Mouse (Mus musculus) heart, adult 2 months (tissue): ENCODE measurements around the gene Gm20388. TPM values are rescaled to one million over a fixed set of nuclear protein-coding genes. Genes with fewer than 3 reads are reported as not detected.

Source experiments
- DNase-seq, 2 experiments: peaks; one replicate each; pipeline ENCODE4 v3.0.0; 2021
- H3K27ac ChIP-seq: fragments of 200-600 bp; 2 replicates; pipeline ENCODE4 v1.8.1; 2022
- H3K27me3 ChIP-seq: fragments of 200-500 bp; 2 replicates; pipeline ENCODE4 v1.6.1; 2012; ENCODE audit warnings: mild to moderate bottlenecking, low read length, inconsistent platforms, mixed read lengths; ENCODE audit not compliant: control insufficient read depth, insufficient read depth
- H3K36me3 ChIP-seq: fragments of 200-500 bp; 2 replicates; pipeline ENCODE4 v1.6.1; 2012; ENCODE audit warnings: low read length, inconsistent platforms; ENCODE audit not compliant: control insufficient read depth, insufficient read depth
- H3K4me1 ChIP-seq: fragments of 200-500 bp; 2 replicates; pipeline ENCODE4 v1.6.1; 2011; ENCODE audit warnings: low read length; ENCODE audit not compliant: control insufficient read depth, insufficient read depth
- H3K4me3 ChIP-seq: fragments of 200-600 bp; 2 replicates; pipeline ENCODE4 v1.8.1; 2022
- H3K79me2 ChIP-seq: fragments of 200-500 bp; replicated peaks from 2 replicates; pipeline ENCODE4 v1.6.1; 2012; ENCODE audit warnings: mild to moderate bottlenecking, inconsistent platforms, low read length, moderate library complexity, mixed read lengths; ENCODE audit not compliant: control insufficient read depth, insufficient read depth
- H3K9ac ChIP-seq: fragments of 200-500 bp; 2 replicates; pipeline ENCODE4 v1.6.1; 2012; ENCODE audit warnings: low read depth, mild to moderate bottlenecking, control low read depth, inconsistent platforms, low read length, mixed read lengths
- CTCF ChIP-seq: fragments of 200-600 bp; IDR thresholded peaks from 2 replicates; pipeline ENCODE4 v1.8.1; 2022; ENCODE audit warnings: antibody characterized with exemption, mild to moderate bottlenecking, moderate library complexity
- EP300 ChIP-seq: fragments of 200-500 bp; IDR thresholded peaks from 2 replicates; pipeline ENCODE4 v1.6.1; 2011; ENCODE audit warnings: low read depth, low read length, control low read depth; ENCODE audit not compliant: insufficient read depth
- POLR2A ChIP-seq: fragments of 200-500 bp; IDR thresholded peaks from 2 replicates; pipeline ENCODE4 v1.6.1; 2011; ENCODE audit warnings: mild to moderate bottlenecking, low read depth, low read length, control low read depth; ENCODE audit not compliant: insufficient read depth
- WGBS: fragments of 180-500 bp; shearing (Covaris S2); methylation state at CpG from one replicate; pipeline ENCODE4 v1.1.7; 2018; 5-methylcytosine and 5-hydroxymethylcytosine counted together
- intact Hi-C: fragments of 180-260 bp; cut with DNase I; formaldehyde crosslinking; loops from one replicate; pipeline ENCODE4 v1.15.1; 2025
- polyA plus RNA-seq: library from polyadenylated mRNA; depleted of rRNA; stranded (reverse); fragments of >200 nt; gene quantifications from 2 replicates; pipeline ENCODE4 v1.2.3, GENCODE M21; 2012
- total RNA-seq, 2 experiments: library from RNA; stranded (reverse); gene quantifications; 2 replicates each; pipeline ENCODE4 v1.2.3; 2021

Gm20388 gene
- total and polyA plus RNA-seq, 3 experiments = 1.8 to 32.3 TPM; not detected in 1

- WGBS = 29% methylated on average over 18 of the region's 18 CpGs
- Histone ChIP-seq H3K79me2 (no peaks in the 10 kb centered on the region), H3K4me3 (peak overlapping the region; percentile 75), H3K4me1 (peaks cover 4% of the 10 kb centered on the region; the same call in 1 of the 2 replicates), H3K36me3 (no peaks in the 10 kb centered on the region), H3K9ac (peak overlapping the region; percentile 86), H3K27ac (peak overlapping the region; percentile 94), H3K27me3 (no peaks in the 10 kb centered on the region)
- intact Hi-C loops = loop anchor here (2.0 kb wide), 1 partner anchor 67 kb away; no protein-coding TSS in a partner anchor
- TF ChIP-seq CTCF (no peak), EP300 (0 out of 2 replicates have a peak, but pooled peaks have one; percentile 22), POLR2A (no peak)
- peak in 1 of 2 experiments; percentile 39 for DNase-seq
These were observed 2521.2 kb downstream of the Gm20388 start for GRCm38 (mm10) chr8:122431694-122432442.

GRCm38 (mm10) chr8:122432443-122433268, 2522.0 kb downstream of the Gm20388 start, which contains the start of gene Cyba:
Gene Cyba (minus strand): TSS chr8:122432930.
- 5% methylated on average over 45 of the region's 45 CpGs for WGBS
- TF ChIP-seq POLR2A (peak; percentile 80), EP300 (no peak; the same call in 1 of the 2 replicates), CTCF (no peak)
- no peaks in the 10 kb centered on the region for H3K79me2 ChIP-seq
- H3K9ac ChIP-seq = peak within 1 kb of the TSS; percentile 86
- H3K4me3 ChIP-seq = peak within 1 kb of the TSS; percentile 75
- no peaks in the 10 kb centered on the region for H3K36me3 ChIP-seq
- H3K4me1 ChIP-seq = peaks cover 4% of the 10 kb centered on the region; the same call in 1 of the 2 replicates
- DNase-seq = peak; percentile 87 to 89
- no peaks in the 10 kb centered on the region for H3K27me3 ChIP-seq
- H3K27ac ChIP-seq = peak within 1 kb of the TSS; percentile 94
- intact Hi-C loops = loop anchor here (2.0 kb wide), 1 partner anchor 66 kb away; no protein-coding TSS in a partner anchor

GRCm38 (mm10) chr8:122433269-122433905, 2522.7 kb downstream of the Gm20388 start:
- DNase-seq = no peak
- Histone ChIP-seq H3K9ac (no peak overlapping the region; the same call in 1 of the 2 replicates), H3K79me2 (no peaks in the 10 kb centered on the region), H3K27ac (peak overlapping the region; percentile 94), H3K4me1 (peaks cover 4% of the 10 kb centered on the region; the same call in 1 of the 2 replicates), H3K4me3 (peak overlapping the region; percentile 75), H3K27me3 (no peaks in the 10 kb centered on the region), H3K36me3 (no peaks in the 10 kb centered on the region)
- TF ChIP-seq CTCF (peak; percentile 50), EP300 (no peak)
- WGBS = 70% methylated on average over 11 of the region's 11 CpGs
- intact Hi-C loops = loop anchor here (2.0 kb wide), 1 partner anchor 65 kb away; no protein-coding TSS in a partner anchor

- no peak for TF ChIP-seq POLR2A
- peak; percentile 61 for TF ChIP-seq CTCF
- TF ChIP-seq EP300 = no peak
These were observed 2524.7 kb downstream of the Gm20388 start for GRCm38 (mm10) chr8:122435375-122435774.

GRCm38 (mm10) chr8:122436146-122436545, 2525.5 kb downstream of the Gm20388 start:
- intact Hi-C loops = no loop called here
- H3K9ac ChIP-seq = no peak overlapping the region
- TF ChIP-seq POLR2A (no peak), CTCF (no peak), EP300 (no peak)
- H3K4me3 ChIP-seq = no peak overlapping the region
- H3K4me1 ChIP-seq = peaks cover 4% of the 10 kb centered on the region; the same call in 1 of the 2 replicates
- no peak overlapping the region for H3K27ac ChIP-seq
- no peak for DNase-seq
- H3K27me3 ChIP-seq = no peaks in the 10 kb centered on the region
- H3K36me3 ChIP-seq = no peaks in the 10 kb centered on the region
- 93% methylated on average over 9 of the region's 9 CpGs for WGBS
- H3K79me2 ChIP-seq = no peaks in the 10 kb centered on the region

More at GRCm38 (mm10) chr8:122435375-122435774, 2524.7 kb downstream of the Gm20388 start:
- no peak overlapping the region for H3K27ac ChIP-seq
- no peak overlapping the region for H3K9ac ChIP-seq
- DNase-seq = no peak
- peaks cover 4% of the 10 kb centered on the region; the same call in 1 of the 2 replicates for H3K4me1 ChIP-seq
- intact Hi-C loops = no loop called here
- H3K4me3 ChIP-seq = no peak overlapping the region
- WGBS = 92% methylated on average over 6 of the region's 6 CpGs
- no peaks in the 10 kb centered on the region for H3K27me3 ChIP-seq
- H3K36me3 ChIP-seq = no peaks in the 10 kb centered on the region
- H3K79me2 ChIP-seq = no peaks in the 10 kb centered on the region
